Mouse (Mus musculus) heart, postnatal 0 days (tissue): ENCODE measurements around the gene Pex19. TPM values are rescaled to one million over a fixed set of nuclear protein-coding genes. Genes with fewer than 3 reads are reported as not detected.

ENCODE experiments used
- ATAC-seq: fragments of 200-750 bp; cut with Nextera tagmentation; 2 replicates; pipeline ENCODE4 v1.8.0; 2017; ENCODE audit warnings: low read depth, moderate number of reproducible peaks, moderate library complexity; ENCODE audit not compliant: insufficient read depth
- DNase-seq: peaks from one replicate; pipeline ENCODE4 v3.0.0-alpha.2; 2016; ENCODE audit warnings: low spot score
- H3K27ac ChIP-seq: fragments of 300-500 bp; sonication (generic); 2 replicates; pipeline ENCODE4 v1.5.1; 2014; ENCODE audit warnings: low read depth, mild to moderate bottlenecking
- H3K27me3 ChIP-seq: fragments of 300-500 bp; sonication (generic); 2 replicates; pipeline ENCODE4 v1.6.1; 2014; ENCODE audit warnings: low read length, mixed read lengths; ENCODE audit not compliant: control insufficient read depth, insufficient read depth
- H3K36me3 ChIP-seq: fragments of 300-500 bp; sonication (generic); replicated peaks from 2 replicates; pipeline ENCODE4 v1.6.1; 2014; ENCODE audit warnings: low read length, mixed read lengths; ENCODE audit not compliant: control insufficient read depth, insufficient read depth
- H3K4me1 ChIP-seq: fragments of 300-500 bp; sonication (generic); 2 replicates; pipeline ENCODE4 v1.6.1; 2014; ENCODE audit warnings: antibody characterized with exemption; ENCODE audit not compliant: control insufficient read depth, insufficient read depth
- H3K4me2 ChIP-seq: fragments of 300-500 bp; sonication (generic); 2 replicates; pipeline ENCODE4 v1.6.1; 2014; ENCODE audit warnings: low read depth, mild to moderate bottlenecking, low read length, moderate library complexity
- H3K4me3 ChIP-seq: fragments of 300-500 bp; sonication (generic); 2 replicates; pipeline ENCODE4 v1.5.1; 2014; ENCODE audit warnings: low read depth, low read length
- H3K9ac ChIP-seq: fragments of 300-500 bp; sonication (generic); replicated peaks from 2 replicates; pipeline ENCODE4 v1.6.1; 2014; ENCODE audit warnings: low read depth, low read length, mixed read lengths
- H3K9me3 ChIP-seq: fragments of 300-500 bp; sonication (generic); replicated peaks from 2 replicates; pipeline ENCODE4 v1.6.1; 2016; ENCODE audit warnings: low read length; ENCODE audit not compliant: control insufficient read depth
- CTCF ChIP-seq: IDR thresholded peaks from 2 replicates; pipeline ENCODE4 v1.5.1; 2016; ENCODE audit warnings: antibody characterized with exemption, control low read depth, low read depth
- EP300 ChIP-seq: IDR thresholded peaks from 2 replicates; pipeline ENCODE4 v1.6.1; 2016; ENCODE audit warnings: antibody characterized with exemption, low read depth
- WGBS: fragments of 180-500 bp; shearing (Covaris S2); extraction: QIAGEN DNeasy Blood & Tissue Kit; methylation state at CpG from one replicate; pipeline ENCODE4 v1.1.7; 2014; 5-methylcytosine and 5-hydroxymethylcytosine counted together
- polyA plus RNA-seq: library from polyadenylated mRNA; unstranded; fragments of >200 nt; fragmentation: Nextera tagmentation; extraction: Ambion mirVana; gene quantifications from 2 replicates; pipeline ENCODE4 v1.2.1, GENCODE M21; 2015
- total RNA-seq: library from RNA; depleted of rRNA; stranded (reverse); fragments of >200 nt; gene quantifications from 2 replicates; pipeline ENCODE4 v1.2.3, GENCODE M21; 2014; ENCODE audit warnings: low replicate concordance

The Pex19 gene
- total and polyA plus RNA-seq, 2 experiments from 2014 or later, result 157 to 161 TPM

- Histone ChIP-seq H3K4me3 (no peak overlapping the region), H3K9ac (no peak overlapping the region), H3K27ac (peak overlapping the region; percentile 79), H3K4me2 (no peak overlapping the region), H3K27me3 (no peaks in the 10 kb centered on the region), H3K36me3 (peaks cover 74% of the 10 kb centered on the region), H3K4me1 (peaks cover 12% of the 10 kb centered on the region; the same call in 1 of the 2 replicates), H3K9me3 (no peaks in the 10 kb centered on the region)
- DNase-seq (peak; percentile 65), ATAC-seq (peak; percentile 93)
- TF ChIP-seq EP300 (no peak), CTCF (no peak)
These were observed 32.3 kb upstream of the Pex19 start for GRCm38 (mm10) chr1:172094295-172094694.

GRCm38 (mm10) chr1:172095202-172095601, 31.4 kb upstream of the Pex19 start:
- no peak for TF ChIP-seq CTCF
- TF ChIP-seq EP300, result no peak
- no peaks in the 10 kb centered on the region for H3K27me3 ChIP-seq
- H3K36me3 ChIP-seq, result peaks cover 71% of the 10 kb centered on the region
- H3K9me3 ChIP-seq, result no peaks in the 10 kb centered on the region
- WGBS, result 28% methylated on average over 6 of the region's 6 CpGs
- H3K4me1 ChIP-seq, result peaks cover 12% of the 10 kb centered on the region; the same call in 1 of the 2 replicates
- ATAC-seq (no peak), DNase-seq (no peak)
- H3K27ac ChIP-seq, result peak overlapping the region; percentile 79
- H3K9ac ChIP-seq, result no peak overlapping the region
- no peak overlapping the region for H3K4me2 ChIP-seq
- H3K4me3 ChIP-seq, result no peak overlapping the region

DNA sequence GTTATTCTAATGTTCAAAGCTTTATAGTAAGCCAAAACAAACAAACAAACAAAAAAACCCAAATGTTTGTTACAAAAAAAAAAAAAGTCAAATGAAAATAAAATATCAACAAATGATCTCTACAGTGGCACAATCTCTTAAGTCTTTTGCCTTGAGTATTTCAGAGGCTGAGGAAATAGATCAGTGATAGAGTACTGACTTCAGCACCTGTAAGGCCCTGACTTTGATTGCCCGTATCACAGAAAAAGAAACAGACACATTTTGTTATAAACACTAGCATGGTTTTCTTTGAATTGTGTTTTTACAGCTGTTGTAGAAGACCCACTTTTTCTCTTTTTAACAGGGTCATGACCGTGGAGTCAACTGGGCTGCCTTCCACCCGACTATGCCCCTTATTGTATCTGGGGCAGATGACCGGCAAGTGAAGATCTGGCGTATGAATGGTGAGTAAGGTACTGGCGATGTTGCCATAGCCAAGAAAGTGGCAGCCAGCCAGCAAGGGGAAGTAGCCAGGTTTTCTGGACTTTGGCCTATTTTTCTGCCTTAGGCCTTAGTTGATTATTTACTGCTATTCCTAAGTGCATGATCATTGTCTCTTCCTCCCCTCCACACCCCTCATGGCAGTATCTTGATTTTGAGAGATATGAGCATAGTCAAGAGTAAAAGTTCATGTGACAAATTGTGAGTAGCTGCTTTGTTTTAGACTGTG, 27.1 kb upstream of the Pex19 start:
- Histone ChIP-seq H3K36me3 (peaks cover 73% of the 10 kb centered on the region), H3K9ac (no peak overlapping the region), H3K27ac (no peak overlapping the region), H3K4me1 (0 out of 2 replicates have a peak, but pooled peaks cover 8% of the 10 kb centered on the region), H3K4me3 (no peak overlapping the region), H3K27me3 (no peaks in the 10 kb centered on the region), H3K9me3 (no peaks in the 10 kb centered on the region), H3K4me2 (no peak overlapping the region)
- WGBS, result 80% methylated on average over 6 of the region's 6 CpGs
- TF ChIP-seq EP300 (no peak), CTCF (no peak)
- DNase-seq (no peak), ATAC-seq (no peak)

DNA sequence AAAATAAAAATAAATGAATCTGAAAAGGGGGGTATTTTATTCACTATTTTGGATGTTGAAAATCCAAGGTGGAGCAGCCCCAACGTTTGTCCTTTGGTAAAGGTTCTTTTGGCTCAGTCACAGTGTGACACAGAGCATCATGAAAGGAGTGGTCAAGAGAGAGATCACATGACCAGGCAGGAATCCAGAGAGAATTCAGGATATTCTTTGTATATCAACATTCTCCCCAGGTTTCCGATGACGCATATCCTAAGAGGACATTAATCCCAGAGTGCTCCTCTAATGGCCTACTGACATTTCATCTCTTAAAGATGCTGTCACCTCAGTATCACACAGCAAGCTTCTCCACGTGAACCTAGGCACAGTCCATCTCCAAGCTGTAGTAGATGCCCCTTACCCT, 22.9 kb upstream of the Pex19 start:
- WGBS, result 70% methylated on average over 4 of the region's 4 CpGs
- TF ChIP-seq CTCF, result no peak
- no peak for TF ChIP-seq EP300
- H3K27ac ChIP-seq, result no peak overlapping the region
- H3K36me3 ChIP-seq, result peaks cover 90% of the 10 kb centered on the region
- no peaks in the 10 kb centered on the region for H3K4me1 ChIP-seq
- H3K9me3 ChIP-seq, result no peaks in the 10 kb centered on the region
- ATAC-seq (no peak), DNase-seq (no peak)
- H3K4me2 ChIP-seq, result no peak overlapping the region
- no peak overlapping the region for H3K9ac ChIP-seq
- H3K4me3 ChIP-seq, result no peak overlapping the region
- no peaks in the 10 kb centered on the region for H3K27me3 ChIP-seq

GRCm38 (mm10) chr1:172105101-172105500, 21.5 kb upstream of the Pex19 start:
- H3K36me3 ChIP-seq, result peaks cover 95% of the 10 kb centered on the region

More at GRCm38 (mm10) chr1:172105101-172105500, 21.5 kb upstream of the Pex19 start:
- Histone ChIP-seq H3K27me3 (no peaks in the 10 kb centered on the region), H3K4me2 (no peak overlapping the region), H3K4me3 (no peak overlapping the region), H3K27ac (no peak overlapping the region), H3K9ac (no peak overlapping the region), H3K9me3 (no peaks in the 10 kb centered on the region), H3K4me1 (no peaks in the 10 kb centered on the region)
- TF ChIP-seq CTCF, result peak; percentile 4; the same call in 1 of the 2 replicates
- TF ChIP-seq EP300, result no peak
- WGBS, result 77% methylated on average over 11 of the region's 11 CpGs
- DNase-seq (no peak), ATAC-seq (no peak)
